Mouse (Mus musculus): ENCODE measurements at regions not wholly inside any gene's neighbourhood (a gene's known extent, or its start where the extent isn't known, plus 50 kb on each side); places are given as distances from the start of the nearest gene placed in this dataset.

DNA sequence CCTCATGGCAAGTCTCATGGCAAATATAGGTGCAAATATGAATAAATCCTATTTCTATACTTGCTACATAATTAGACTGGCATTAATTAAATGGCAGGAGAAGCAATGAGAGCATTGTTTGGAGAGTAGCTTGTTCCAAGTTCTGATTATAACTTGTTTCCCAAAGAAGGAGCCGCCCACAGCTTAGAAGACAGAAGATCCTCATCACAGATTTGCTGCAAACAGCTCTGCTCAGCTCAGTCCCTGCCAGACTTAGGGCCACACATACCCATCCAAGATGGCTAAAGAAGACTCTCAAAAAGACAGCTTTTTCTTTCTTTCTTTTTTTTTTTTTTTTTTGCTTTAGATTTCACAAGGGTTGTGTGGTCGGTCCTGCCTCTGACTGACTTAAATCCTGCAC lies 377.4 kb upstream of the Mef2c start:
- Histone ChIP-seq H3K4me3 (ENCODE audit: extremely low read depth, insufficient read depth, insufficient read length) (no peak overlapping the region), H3K36me3 (ENCODE audit: control insufficient read depth, insufficient read depth, low read length) (no peaks in the 10 kb centered on the region), H3K27me3 (ENCODE audit: control insufficient read depth, insufficient read depth, low read length) (no peaks in the 10 kb centered on the region), H3K4me1 (ENCODE audit: control insufficient read depth, insufficient read depth, insufficient read length) (no peaks in the 10 kb centered on the region), H3K27ac (ENCODE audit: insufficient read depth, low read length) (no peak overlapping the region)
- 91% methylated on average over 2 of the region's 2 CpGs for WGBS
- no peak for DNase-seq (ENCODE audit: low read depth in 1 of 2, low spot score in 2 of 2)
- no peak for TF ChIP-seq POLR2A (IDR thresholded peaks at IDR 0.05; ENCODE audit: low read depth, low read length)
- TF ChIP-seq CTCF (IDR thresholded peaks at IDR 0.05; ENCODE audit: extremely low read depth, insufficient read depth, insufficient read length, insufficient replicate concordance), result no peak

DNA sequence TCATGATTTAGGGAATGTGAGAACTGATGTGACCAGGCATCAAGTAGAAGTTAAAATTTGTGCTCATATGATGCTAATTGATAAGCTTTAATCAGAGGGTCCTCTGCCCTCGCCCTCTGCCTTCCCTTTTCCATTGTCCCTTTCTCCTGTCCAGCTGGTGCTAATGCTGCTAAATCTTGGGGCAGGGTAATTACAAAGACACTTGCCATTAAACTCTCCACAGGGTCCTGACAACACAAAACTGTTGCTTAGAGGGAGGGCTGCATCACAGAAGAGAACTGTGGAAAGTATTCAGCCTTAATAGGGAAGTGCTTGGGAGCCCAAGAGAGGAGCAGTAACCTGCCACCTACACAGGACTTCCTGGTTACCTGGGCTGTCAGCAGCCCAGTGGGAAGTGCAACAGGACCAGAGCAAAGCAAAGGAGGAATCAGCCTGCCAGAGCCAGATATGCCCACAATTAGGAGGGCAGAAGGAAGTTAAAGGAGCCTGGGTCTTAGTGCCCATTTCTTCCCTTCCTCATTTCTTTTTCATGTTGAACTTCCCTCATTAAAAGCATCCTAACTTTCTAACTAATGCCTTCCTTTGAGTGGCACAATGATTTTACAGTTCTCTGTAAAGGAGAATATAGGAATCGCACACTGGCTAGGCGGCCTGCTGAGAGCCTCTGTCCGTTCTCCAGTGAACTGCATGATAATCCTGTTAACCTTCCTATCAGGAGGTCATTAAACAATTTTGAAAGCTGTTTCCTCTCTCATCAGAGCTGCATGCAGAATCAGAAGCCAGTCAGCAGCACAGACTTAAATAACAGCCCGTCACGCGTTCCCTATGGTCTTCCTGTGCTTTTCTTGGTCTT lies 372.5 kb upstream of the Mef2c start:
- 84% methylated on average over 7 of the region's 7 CpGs for WGBS
- no peak overlapping the region for H3K4me3 ChIP-seq (ENCODE audit: extremely low read depth, insufficient read depth, insufficient read length)
- no peak for TF ChIP-seq CTCF (IDR thresholded peaks at IDR 0.05; ENCODE audit: extremely low read depth, insufficient read depth, insufficient read length, insufficient replicate concordance)
- TF ChIP-seq POLR2A (IDR thresholded peaks at IDR 0.05; ENCODE audit: low read depth, low read length), result no peak
- H3K4me1 ChIP-seq (ENCODE audit: control insufficient read depth, insufficient read depth, insufficient read length), result no peaks in the 10 kb centered on the region
- H3K27ac ChIP-seq (ENCODE audit: insufficient read depth, low read length), result no peak overlapping the region
- no peaks in the 10 kb centered on the region for H3K36me3 ChIP-seq (ENCODE audit: control insufficient read depth, insufficient read depth, low read length)
- H3K27me3 ChIP-seq (ENCODE audit: control insufficient read depth, insufficient read depth, low read length), result no peaks in the 10 kb centered on the region
- DNase-seq (ENCODE audit: low read depth in 1 of 2, low spot score in 2 of 2), result no peak

DNA sequence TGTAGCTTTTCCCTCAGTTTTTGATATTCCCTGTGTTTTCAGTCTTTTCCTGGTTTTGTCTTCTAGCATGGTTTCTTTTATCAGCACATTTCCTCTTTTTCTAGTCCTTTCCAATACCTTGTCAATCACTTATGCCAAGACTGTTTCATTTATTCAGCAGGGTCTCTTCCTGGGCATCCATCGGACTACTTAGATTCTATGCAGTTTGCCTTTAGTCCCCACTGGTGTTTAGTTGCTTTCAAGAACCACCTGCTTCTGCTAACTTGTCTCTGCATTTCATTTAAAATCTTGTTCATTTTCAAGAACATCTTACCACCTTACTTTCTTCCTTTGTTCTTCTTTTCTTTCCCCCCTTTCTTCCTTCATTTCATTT lies 371.9 kb upstream of the Mef2c start:
- WGBS, result 95% methylated on average over 1 of the region's 1 CpGs
- TF ChIP-seq POLR2A (IDR thresholded peaks at IDR 0.05; ENCODE audit: low read depth, low read length) (no peak), CTCF (IDR thresholded peaks at IDR 0.05; ENCODE audit: extremely low read depth, insufficient read depth, insufficient read length, insufficient replicate concordance) (no peak)
- H3K4me1 ChIP-seq (ENCODE audit: control insufficient read depth, insufficient read depth, insufficient read length), result no peaks in the 10 kb centered on the region

DNA sequence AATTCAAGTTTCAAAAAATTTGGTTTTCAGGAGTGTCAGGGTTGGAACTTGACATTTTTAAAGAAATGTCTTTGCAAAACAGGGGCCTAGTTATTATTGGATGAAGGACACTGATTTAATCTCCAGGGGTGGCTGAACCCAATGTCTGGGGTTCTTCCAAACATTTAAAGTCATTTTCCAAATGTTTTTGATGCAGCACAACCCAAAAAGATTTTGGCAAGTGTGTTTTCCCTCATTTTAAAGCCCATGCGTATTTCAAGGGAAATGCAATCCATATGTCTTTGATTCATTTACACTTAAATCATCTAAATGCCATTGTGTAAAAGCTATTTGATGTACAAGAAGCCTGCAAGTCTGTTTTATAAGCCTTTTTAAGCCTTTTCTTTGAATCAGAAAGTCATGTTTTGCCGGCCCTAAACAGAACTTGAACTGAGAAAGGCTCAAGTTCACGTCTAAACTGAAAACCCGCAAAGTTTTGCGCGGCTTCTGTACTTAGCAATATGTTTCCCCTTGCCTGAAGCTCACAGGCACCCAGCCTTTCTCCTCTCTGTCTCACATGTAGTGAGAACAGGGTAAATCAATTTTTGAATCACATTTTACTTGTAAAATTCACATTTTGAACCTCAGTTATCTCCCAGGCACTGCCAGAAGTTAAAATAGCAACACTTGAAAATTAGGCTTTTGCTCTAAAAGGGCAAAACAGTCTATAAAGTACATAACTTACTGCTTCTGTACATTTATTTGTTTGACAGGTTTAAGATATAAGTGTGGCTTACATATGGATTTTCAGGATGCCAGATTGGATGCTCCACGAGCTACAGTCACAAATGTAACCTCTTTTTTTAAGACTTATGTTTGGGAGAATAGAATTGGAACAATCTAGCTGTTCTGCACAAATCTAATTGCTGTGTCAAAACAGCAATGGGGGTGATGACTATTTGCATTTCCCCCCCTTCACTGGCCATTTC lies 370.9 kb upstream of the Mef2c start:
- Histone ChIP-seq H3K36me3 (ENCODE audit: control insufficient read depth, insufficient read depth, low read length) (no peaks in the 10 kb centered on the region), H3K27ac (ENCODE audit: insufficient read depth, low read length) (no peak overlapping the region), H3K4me3 (ENCODE audit: extremely low read depth, insufficient read depth, insufficient read length) (no peak overlapping the region), H3K27me3 (ENCODE audit: control insufficient read depth, insufficient read depth, low read length) (no peaks in the 10 kb centered on the region), H3K4me1 (ENCODE audit: control insufficient read depth, insufficient read depth, insufficient read length) (no peaks in the 10 kb centered on the region)
- WGBS, result 92% methylated on average over 7 of the region's 7 CpGs
- DNase-seq (ENCODE audit: low read depth in 1 of 2, low spot score in 2 of 2), result no peak
- TF ChIP-seq CTCF (IDR thresholded peaks at IDR 0.05; ENCODE audit: extremely low read depth, insufficient read depth, insufficient read length, insufficient replicate concordance) (no peak), POLR2A (IDR thresholded peaks at IDR 0.05; ENCODE audit: low read depth, low read length) (no peak)

More for the DNA sequence above, 371.9 kb upstream of the Mef2c start:
- no peak for DNase-seq (ENCODE audit: low read depth in 1 of 2, low spot score in 2 of 2)
- H3K27me3 ChIP-seq (ENCODE audit: control insufficient read depth, insufficient read depth, low read length), result no peaks in the 10 kb centered on the region
- no peaks in the 10 kb centered on the region for H3K36me3 ChIP-seq (ENCODE audit: control insufficient read depth, insufficient read depth, low read length)
- no peak overlapping the region for H3K27ac ChIP-seq (ENCODE audit: insufficient read depth, low read length)
- no peak overlapping the region for H3K4me3 ChIP-seq (ENCODE audit: extremely low read depth, insufficient read depth, insufficient read length)

DNA sequence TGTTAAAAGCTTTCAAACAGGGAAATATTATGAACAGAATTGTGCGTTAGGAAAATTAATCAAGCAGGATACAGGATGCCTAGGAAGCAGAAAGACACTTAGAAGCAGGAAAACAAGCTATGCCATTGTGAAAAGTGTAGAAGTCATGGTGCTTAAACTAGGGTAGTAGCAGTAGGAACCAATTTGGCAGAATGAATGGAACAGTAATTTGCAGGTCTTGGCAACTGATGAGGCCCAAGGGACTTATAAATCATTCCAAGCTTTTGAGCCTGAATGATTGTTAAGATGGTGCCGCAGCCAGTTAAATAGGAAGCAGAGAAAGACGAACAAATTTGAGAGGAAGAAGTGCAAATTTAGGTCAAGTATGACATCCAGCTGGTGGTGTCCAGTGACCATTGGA lies 360.5 kb upstream of the Mef2c start:
- DNase-seq (ENCODE audit: low read depth in 1 of 2, low spot score in 2 of 2), result no peak
- no peaks in the 10 kb centered on the region for H3K36me3 ChIP-seq (ENCODE audit: control insufficient read depth, insufficient read depth, low read length)
- no peak overlapping the region for H3K27ac ChIP-seq (ENCODE audit: insufficient read depth, low read length)
- H3K4me1 ChIP-seq (ENCODE audit: control insufficient read depth, insufficient read depth, insufficient read length), result no peaks in the 10 kb centered on the region
- no peak for TF ChIP-seq CTCF (IDR thresholded peaks at IDR 0.05; ENCODE audit: extremely low read depth, insufficient read depth, insufficient read length, insufficient replicate concordance)
- TF ChIP-seq POLR2A (IDR thresholded peaks at IDR 0.05; ENCODE audit: low read depth, low read length), result no peak
- no peaks in the 10 kb centered on the region for H3K27me3 ChIP-seq (ENCODE audit: control insufficient read depth, insufficient read depth, low read length)
- WGBS, result 89% methylated on average over 3 of the region's 3 CpGs
- H3K4me3 ChIP-seq (ENCODE audit: extremely low read depth, insufficient read depth, insufficient read length), result no peak overlapping the region

DNA sequence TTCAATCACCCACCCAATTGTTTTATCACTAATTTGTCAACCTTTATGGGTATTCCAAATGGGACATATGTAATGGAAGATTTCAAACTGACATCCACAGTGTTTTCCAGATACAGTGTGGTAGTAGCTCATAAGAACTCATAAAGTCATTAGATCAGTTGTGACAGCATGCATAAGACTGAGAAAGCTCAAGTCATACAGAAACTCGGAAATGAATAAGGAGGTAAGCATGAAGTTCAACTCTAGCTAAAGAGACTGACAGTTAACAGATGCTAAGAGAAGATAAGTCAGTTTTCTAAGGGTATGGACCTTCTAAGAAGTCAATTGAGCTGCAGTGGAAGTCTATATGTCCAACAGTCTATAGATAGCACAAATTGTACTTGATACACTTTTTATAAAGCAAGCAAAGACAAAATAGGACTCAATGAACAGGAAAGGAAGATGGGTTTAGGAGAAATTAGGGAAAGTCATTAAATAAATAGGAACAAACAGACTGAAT lies 349.2 kb upstream of the Mef2c start:
- Histone ChIP-seq H3K4me1 (ENCODE audit: control insufficient read depth, insufficient read depth, insufficient read length) (no peaks in the 10 kb centered on the region), H3K27me3 (ENCODE audit: control insufficient read depth, insufficient read depth, low read length) (no peaks in the 10 kb centered on the region), H3K27ac (ENCODE audit: insufficient read depth, low read length) (no peak overlapping the region), H3K4me3 (ENCODE audit: extremely low read depth, insufficient read depth, insufficient read length) (no peak overlapping the region), H3K36me3 (ENCODE audit: control insufficient read depth, insufficient read depth, low read length) (no peaks in the 10 kb centered on the region)
- 75% methylated on average over 1 of the region's 1 CpGs for whole genome bisulfite sequencing
- TF ChIP-seq POLR2A (IDR thresholded peaks at IDR 0.05; ENCODE audit: low read depth, low read length) (no peak), CTCF (IDR thresholded peaks at IDR 0.05; ENCODE audit: extremely low read depth, insufficient read depth, insufficient read length, insufficient replicate concordance) (no peak)
- no peak for DNase-seq (ENCODE audit: low read depth in 1 of 2, low spot score in 2 of 2)

Data from spleen, adult 2 months (tissue).